Comparison of ENCODE assay signal across 16 mouse cellular contexts in genomic region chr17:31740059-31740458, GRCm38 (mm10).
DNase-seq lines count a peak whose midpoint lies in the region; ATAC-seq and TF ChIP-seq lines count a peak whose summit lies in the region.
"Had no signal": no experiment of that assay in that cellular context is flagged by ENCODE, and none has a peak within 500 bp of the region (broad histone marks: within the 10 kb centered on the region; RNA-seq: fewer than 3 reads in every experiment).

No protein-coding gene starts in this region.

- peaks cover 13% of the 10 kb centered on the region; the same call in 1 of the 2 replicates for H3K4me1 ChIP-seq in kidney, adult 2 months (ENCODE audit: control insufficient read depth, insufficient read depth, low read length)
- H3K4me1 ChIP-seq in kidney, embryonic 15.5 days = peaks cover 8% of the 10 kb centered on the region; the same call in 1 of the 2 replicates
- 0 out of 2 replicates have a peak, but pooled peaks cover 7% of the 10 kb centered on the region for H3K4me1 ChIP-seq in kidney, postnatal 0 days (replicated peaks; ENCODE audit: insufficient read depth, low read length)
- peaks cover 16% of the 10 kb centered on the region for H3K4me1 ChIP-seq in lung, embryonic 15.5 days
- no peaks in the 10 kb centered on the region for H3K4me1 ChIP-seq in stomach, postnatal 0 days (replicated peaks; ENCODE audit: control insufficient read depth, insufficient read depth)
- H3K4me1 ChIP-seq in midbrain, embryonic 14.5 days (ENCODE audit: control insufficient read depth, insufficient read depth, low read length) = no peaks in the 10 kb centered on the region
- H3K4me1 ChIP-seq: megakaryocyte, embryonic 14.5 days had no signal

- TF ChIP-seq CTCF in kidney, adult 2 months (conservative IDR thresholded peaks at IDR 0.05; ENCODE audit: insufficient read depth, insufficient read length, low read depth, low read length) = no peak
- no peak for TF ChIP-seq CTCF in kidney, postnatal 0 days (IDR thresholded peaks at IDR 0.05; ENCODE audit: low read depth)
- no peak for TF ChIP-seq CTCF in stomach, postnatal 0 days (IDR thresholded peaks at IDR 0.05; ENCODE audit: low read depth)

- H3K4me3 ChIP-seq in kidney, adult 2 months (ENCODE audit: insufficient read depth, low read depth, low read length) = no peak overlapping the region
- H3K4me3 ChIP-seq in kidney, embryonic 15.5 days (replicated peaks) = no peak overlapping the region
- H3K4me3 ChIP-seq in kidney, postnatal 0 days (replicated peaks; ENCODE audit: low read depth, low read length) = no peak overlapping the region
- H3K4me3 ChIP-seq in lung, embryonic 15.5 days = no peak overlapping the region
- no peak overlapping the region for H3K4me3 ChIP-seq in stomach, postnatal 0 days (ENCODE audit: low read depth, low read length)
- no peak overlapping the region for H3K4me3 ChIP-seq in midbrain, embryonic 14.5 days (replicated peaks; ENCODE audit: low read depth, low read length)
- H3K4me3 ChIP-seq: embryonic facial prominence, embryonic 13.5 days; hindbrain, embryonic 10.5 days; megakaryocyte, embryonic 14.5 days; neural tube, embryonic 15.5 days had no signal

- no peaks in the 10 kb centered on the region for H3K36me3 ChIP-seq in kidney, adult 2 months (ENCODE audit: control insufficient read depth, insufficient read depth, low read length)
- H3K36me3 ChIP-seq in kidney, embryonic 15.5 days = no peaks in the 10 kb centered on the region
- no peaks in the 10 kb centered on the region for H3K36me3 ChIP-seq in kidney, postnatal 0 days (ENCODE audit: insufficient read depth, low read length)
- H3K36me3 ChIP-seq in lung, embryonic 15.5 days = no peaks in the 10 kb centered on the region
- no peaks in the 10 kb centered on the region for H3K36me3 ChIP-seq in stomach, postnatal 0 days (ENCODE audit: control insufficient read depth, insufficient read depth, low read length)
- H3K36me3 ChIP-seq in midbrain, embryonic 14.5 days (ENCODE audit: control insufficient read depth, insufficient read depth, low read length) = no peaks in the 10 kb centered on the region
- H3K36me3 ChIP-seq: embryonic facial prominence, embryonic 13.5 days; G1E; hindbrain, embryonic 10.5 days; neural tube, embryonic 15.5 days had no signal

- no peak for ATAC-seq in kidney, embryonic 15.5 days (replicated peaks; ENCODE audit: low FRiP score)
- ATAC-seq in kidney, postnatal 0 days (replicated peaks; ENCODE audit: low FRiP score, low read depth) = no peak
- no peak for ATAC-seq in lung, embryonic 15.5 days (ENCODE audit: borderline replicate concordance, extremely low read depth, low FRiP score, low TSS enrichment)
- ATAC-seq in stomach, postnatal 0 days (ENCODE audit: low FRiP score, low TSS enrichment) = no peak
- ATAC-seq in megakaryocyte-erythroid progenitor cell, adult 5-6 weeks (replicated peaks; ENCODE audit: low FRiP score, low TSS enrichment, poor library complexity, severe bottlenecking) = no peak
- ATAC-seq in midbrain, embryonic 14.5 days (ENCODE audit: low FRiP score, low TSS enrichment) = no peak

- H3K27ac ChIP-seq in kidney, adult 2 months (ENCODE audit: insufficient read depth, low read depth, low read length) = peak overlapping the region; percentile 46
- H3K27ac ChIP-seq in kidney, embryonic 15.5 days = no peak overlapping the region
- 0 out of 2 replicates have a peak overlapping the region, but pooled peaks have one; percentile 4 for H3K27ac ChIP-seq in kidney, postnatal 0 days
- H3K27ac ChIP-seq in lung, embryonic 15.5 days = peak overlapping the region; percentile 41
- peak overlapping the region; percentile 35; the same call in 1 of the 2 replicates for H3K27ac ChIP-seq in stomach, postnatal 0 days (replicated peaks)
- no peak overlapping the region for H3K27ac ChIP-seq in midbrain, embryonic 14.5 days (replicated peaks; ENCODE audit: low read depth, low read length)
- H3K27ac ChIP-seq: embryonic facial prominence, embryonic 13.5 days; hindbrain, embryonic 10.5 days; neural tube, embryonic 15.5 days had no signal

- no peak for TF ChIP-seq EP300 in stomach, postnatal 0 days (optimal IDR thresholded peaks at IDR 0.05)

- H3K4me2 ChIP-seq in kidney, embryonic 15.5 days = no peak overlapping the region
- H3K4me2 ChIP-seq in kidney, postnatal 0 days (ENCODE audit: low read length) = no peak overlapping the region
- H3K4me2 ChIP-seq in lung, embryonic 15.5 days = no peak overlapping the region
- no peak overlapping the region for H3K4me2 ChIP-seq in stomach, postnatal 0 days (replicated peaks; ENCODE audit: low read depth)
- H3K4me2 ChIP-seq in midbrain, embryonic 14.5 days (ENCODE audit: low read length) = no peak overlapping the region
- H3K4me2 ChIP-seq: embryonic facial prominence, embryonic 13.5 days; heart, embryonic 11.5 days; neural tube, embryonic 15.5 days had no signal

- H3K9me3 ChIP-seq in kidney, embryonic 15.5 days (replicated peaks) = no peaks in the 10 kb centered on the region
- H3K9me3 ChIP-seq in kidney, postnatal 0 days (replicated peaks; ENCODE audit: low read length) = no peaks in the 10 kb centered on the region
- H3K9me3 ChIP-seq in lung, embryonic 15.5 days = no peaks in the 10 kb centered on the region
- H3K9me3 ChIP-seq in stomach, postnatal 0 days (ENCODE audit: control insufficient read depth, low read length) = no peaks in the 10 kb centered on the region
- H3K9me3 ChIP-seq in midbrain, embryonic 14.5 days (ENCODE audit: control insufficient read depth, low read length) = no peaks in the 10 kb centered on the region
- H3K9me3 ChIP-seq: embryonic facial prominence, embryonic 13.5 days; G1E; hindbrain, embryonic 10.5 days; neural tube, embryonic 15.5 days had no signal

- H3K27me3 ChIP-seq in kidney, adult 2 months (replicated peaks; ENCODE audit: control insufficient read depth, insufficient read depth, low read length) = no peaks in the 10 kb centered on the region
- H3K27me3 ChIP-seq in kidney, embryonic 15.5 days = no peaks in the 10 kb centered on the region
- no peaks in the 10 kb centered on the region for H3K27me3 ChIP-seq in kidney, postnatal 0 days (ENCODE audit: insufficient read depth, low read length)
- H3K27me3 ChIP-seq in lung, embryonic 15.5 days = no peaks in the 10 kb centered on the region
- no peaks in the 10 kb centered on the region for H3K27me3 ChIP-seq in stomach, postnatal 0 days (ENCODE audit: control insufficient read depth, insufficient read depth, low read length)
- no peaks in the 10 kb centered on the region for H3K27me3 ChIP-seq in midbrain, embryonic 14.5 days (ENCODE audit: control insufficient read depth, insufficient read depth, low read length)
- H3K27me3 ChIP-seq: embryonic facial prominence, embryonic 13.5 days; neural tube, embryonic 15.5 days had no signal

- WGBS in kidney, adult 2 months = 67% methylated on average over 11 of the region's 11 CpGs
- WGBS in kidney, embryonic 15.5 days = 50% methylated on average over 11 of the region's 11 CpGs
- WGBS in kidney, postnatal 0 days = 54% methylated on average over 11 of the region's 11 CpGs
- 39% methylated on average over 11 of the region's 11 CpGs for WGBS in lung, embryonic 15.5 days
- WGBS in stomach, postnatal 0 days = 66% methylated on average over 11 of the region's 11 CpGs
- WGBS in midbrain, embryonic 14.5 days = 87% methylated on average over 11 of the region's 11 CpGs

- DNase-seq in kidney, adult 2 months = no peak
- DNase-seq in kidney, postnatal 0 days (ENCODE audit: low spot score) = no peak
- DNase-seq in stomach, postnatal 0 days (ENCODE audit: low spot score) = no peak
- DNase-seq in midbrain, embryonic 14.5 days = no peak
- DNase-seq: cerebellum, adult 11-12 months; gastrocnemius, postnatal 14 days; thymus, postnatal 25 days had no signal

- TF ChIP-seq POLR2A in kidney, adult 2 months (IDR thresholded peaks at IDR 0.05; ENCODE audit: low read depth, low read length) = no peak

- H3K9ac ChIP-seq in kidney, embryonic 15.5 days = no peak overlapping the region
- H3K9ac ChIP-seq in kidney, postnatal 0 days (ENCODE audit: low read depth, low read length) = no peak overlapping the region
- no peak overlapping the region for H3K9ac ChIP-seq in lung, embryonic 15.5 days
- no peak overlapping the region for H3K9ac ChIP-seq in stomach, postnatal 0 days (ENCODE audit: low read length)
- H3K9ac ChIP-seq in midbrain, embryonic 14.5 days (replicated peaks; ENCODE audit: low read length) = no peak overlapping the region
- H3K9ac ChIP-seq: embryonic facial prominence, embryonic 13.5 days; neural tube, embryonic 15.5 days had no signal

Comparison
In these comparisons a context has a peak if more than half of its experiments do, and no peak if none do; other contexts are left out.
1. H3K27ac ChIP-seq: peak in kidney, adult 2 months (single experiment), kidney, postnatal 0 days (single experiment), lung, embryonic 15.5 days (single experiment) and stomach, postnatal 0 days (single experiment); none in kidney, embryonic 15.5 days (single experiment) and midbrain, embryonic 14.5 days (single experiment).